Mouse (Mus musculus) limb, embryonic 13.5 days (tissue): ENCODE measurements around the gene Slc2a1. TPM values are rescaled to one million over a fixed set of nuclear protein-coding genes. Genes with fewer than 3 reads are reported as not detected.

Experiments
- microRNA counts: library from miRNA; unstranded; fragments of <30 nt; microRNA quantifications from one replicate; lab custom pipeline; 2016
- microRNA-seq: library from miRNA; unstranded; fragments of <30 nt; microRNA quantifications from one replicate; pipeline ENCODE4, GENCODE M21; 2016
- polyA plus RNA-seq: library from polyadenylated mRNA; unstranded; fragments of >200 nt; fragmentation: Nextera tagmentation; extraction: Ambion mirVana; gene quantifications from 2 replicates; pipeline ENCODE4 v1.2.1, GENCODE M21; 2015

Slc2a1 gene
- polyA plus RNA-seq, 1 experiment from 2014 or later = 112 TPM

MicroRNAs within 50 kb of the gene (microRNA counts, 519-probe panel; counts per million panel counts)
- microRNA mmu-miR-1957 (lab: Ali Mortazavi, UCI) = not detected

Small RNA genes within 50 kb of the gene (microRNA-seq; reads per million reads assigned to microRNA genes)
- gene Mir1957a = not detected

Other genes starting within 250 kb of the Slc2a1 start
- gene Olfr1331, start 244.1 kb upstream of the Slc2a1 start, polyA plus RNA-seq = not detected in 2 replicates
- not detected in 2 replicates for gene Olfr1330, start 220.1 kb upstream of the Slc2a1 start, polyA plus RNA-seq
- gene Olfr1329, start 191.2 kb upstream of the Slc2a1 start, polyA plus RNA-seq = not detected in 2 replicates
- gene Olfr1328, start 170.1 kb upstream of the Slc2a1 start, polyA plus RNA-seq = not detected in 2 replicates
- not detected in 2 replicates for gene Lao1, start 147.1 kb upstream of the Slc2a1 start, polyA plus RNA-seq
- 8.6 and 9.5 TPM in 2 replicates for gene Zfp691, start 65.5 kb downstream of the Slc2a1 start, polyA plus RNA-seq
- gene Ermap, start 81.3 kb downstream of the Slc2a1 start, polyA plus RNA-seq = 1.5 and 3.6 TPM in 2 replicates
- 223 and 237 TPM in 2 replicates for gene Svbp, start 86.6 kb downstream of the Slc2a1 start, polyA plus RNA-seq
- 0.11 TPM in 1 of 2 replicates, not detected in the other for gene Tmem269, start 109.5 kb downstream of the Slc2a1 start, polyA plus RNA-seq
- gene AU022252, start 124.0 kb downstream of the Slc2a1 start, polyA plus RNA-seq = 39.9 and 40.7 TPM in 2 replicates
- gene P3h1, start 124.2 kb downstream of the Slc2a1 start, polyA plus RNA-seq = 61.2 and 63.5 TPM in 2 replicates
- gene Cldn19, start 146.7 kb downstream of the Slc2a1 start, polyA plus RNA-seq = 0.09 and 0.15 TPM in 2 replicates
- 637 TPM in 2 replicates for gene Ybx1, start 185.9 kb downstream of the Slc2a1 start, polyA plus RNA-seq
- gene Ppih, start 211.8 kb downstream of the Slc2a1 start, polyA plus RNA-seq = 105 and 108 TPM in 2 replicates